Mouse (Mus musculus): ENCODE measurements at regions not wholly inside any gene's neighbourhood (a gene's known extent, or its start where the extent isn't known, plus 50 kb on each side); places are given as distances from the start of the nearest gene placed in this dataset.

DNA sequence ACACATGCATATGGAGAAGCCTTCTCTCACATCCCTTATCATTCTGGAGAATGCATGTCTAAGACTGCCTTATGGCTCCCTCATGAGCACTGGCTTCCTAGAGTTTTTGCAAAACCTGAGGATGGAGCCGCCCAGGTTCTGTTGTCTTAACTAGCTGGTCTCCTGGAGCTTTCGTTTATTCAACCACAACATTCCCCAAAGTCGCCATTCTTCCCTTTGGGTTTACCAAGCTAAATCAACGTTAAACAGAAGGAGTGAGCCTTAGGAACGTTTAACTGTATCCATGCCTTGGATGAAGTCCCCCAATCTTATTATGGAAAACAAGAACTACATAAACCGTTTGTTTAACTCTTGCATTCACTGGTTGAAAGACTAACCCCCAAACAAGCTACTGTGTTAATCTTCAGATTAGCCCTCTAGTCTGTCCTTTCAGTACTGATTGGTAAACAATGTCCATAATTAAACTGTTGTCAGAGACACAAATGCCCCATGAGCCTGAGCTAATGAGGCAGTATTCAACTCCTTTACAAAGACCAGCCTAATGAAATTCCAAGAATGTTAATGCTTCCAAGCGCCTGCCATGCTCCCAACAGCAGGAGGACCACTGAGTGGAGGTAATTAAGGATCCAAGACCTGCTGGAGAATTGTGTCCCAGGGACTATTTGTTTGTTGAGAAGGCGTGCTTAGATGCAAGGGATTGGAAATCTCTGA is 121.1 kb upstream of the Cdkn3 start:
- DNase-seq (ENCODE audit: extremely low read depth, insufficient read length, low spot score) = no peak

- DNase-seq (ENCODE audit: extremely low read depth, insufficient read length, low spot score) = no peak
Measured at GRCm38 (mm10) chr14:46638516-46638915, 121.8 kb upstream of the Cdkn3 start.

DNA sequence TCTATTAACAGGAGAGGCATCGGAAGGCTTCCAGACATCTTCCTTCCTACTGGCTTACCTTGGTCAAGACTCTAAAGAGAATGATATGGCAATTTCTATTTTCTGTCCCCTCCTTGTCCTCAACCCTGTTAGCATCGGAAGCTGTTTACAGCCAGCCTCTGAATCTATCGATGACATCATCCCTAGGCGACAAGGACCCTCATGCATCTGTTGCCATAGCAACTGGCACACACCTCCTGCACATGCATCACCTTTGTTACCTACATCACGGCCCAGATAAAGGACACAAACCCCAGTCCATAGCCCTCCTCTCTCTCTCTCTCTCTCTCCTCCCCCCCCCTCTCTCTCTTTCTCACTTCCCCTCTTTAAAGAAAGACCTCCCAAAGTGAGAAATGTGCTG is 123.1 kb upstream of the Cdkn3 start:
- DNase-seq (ENCODE audit: extremely low read depth, insufficient read length, low spot score) = no peak

GRCm38 (mm10) chr14:46636364-46636763 is 124.0 kb upstream of the Cdkn3 start:
- peak; percentile 79 for DNase-seq (ENCODE audit: extremely low read depth, insufficient read length, low spot score)

GRCm38 (mm10) chr14:46635322-46635721 is 125.0 kb upstream of the Cdkn3 start:
- DNase-seq (ENCODE audit: extremely low read depth, insufficient read length, low spot score) = peak; percentile 81

GRCm38 (mm10) chr14:46634656-46635244 is 125.6 kb upstream of the Cdkn3 start:
- peak; percentile 81 for DNase-seq (ENCODE audit: extremely low read depth, insufficient read length, low spot score)

DNA sequence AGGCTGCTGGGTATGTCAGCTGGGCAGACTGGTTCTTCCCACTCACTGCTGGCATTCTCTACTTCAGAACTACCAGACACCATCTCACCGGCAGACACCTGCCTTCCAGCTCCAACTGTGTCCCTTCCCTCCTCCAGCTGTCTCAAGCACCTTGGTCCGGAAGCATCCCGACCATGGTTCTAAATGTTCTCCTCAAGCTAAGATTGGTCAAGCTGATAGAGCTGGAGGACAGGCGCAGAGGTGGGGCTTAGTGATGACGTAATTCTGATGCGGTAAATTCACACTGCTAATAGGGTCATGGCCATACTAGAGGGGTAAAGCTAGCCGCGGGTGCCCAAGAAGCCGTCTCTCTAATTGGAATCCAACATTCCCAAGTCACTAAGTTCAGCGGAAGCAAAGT is 126.1 kb upstream of the Cdkn3 start:
- no peak for DNase-seq (ENCODE audit: extremely low read depth, insufficient read length, low spot score)

DNA sequence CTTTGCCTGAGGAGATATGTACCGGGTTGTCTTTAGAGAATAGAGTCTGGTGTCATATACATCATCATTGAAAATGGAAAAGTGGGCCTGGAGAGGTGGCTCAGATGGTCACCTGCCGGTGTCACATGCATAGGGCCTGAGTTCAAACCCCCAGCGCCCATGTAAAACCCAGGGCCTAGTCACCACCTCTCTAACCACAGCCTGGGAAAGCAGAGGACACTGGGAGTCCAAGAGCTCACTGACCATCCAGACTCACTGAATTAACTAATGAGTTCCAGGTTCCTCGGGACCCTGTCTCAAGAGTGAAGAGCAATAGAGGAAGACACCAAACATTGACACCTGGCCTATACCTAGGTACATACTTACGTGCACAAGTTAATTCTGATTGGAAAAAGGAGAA is 132.7 kb upstream of the Cdkn3 start:
- no peak for DNase-seq (ENCODE audit: extremely low read depth, insufficient read length, low spot score)

DNA sequence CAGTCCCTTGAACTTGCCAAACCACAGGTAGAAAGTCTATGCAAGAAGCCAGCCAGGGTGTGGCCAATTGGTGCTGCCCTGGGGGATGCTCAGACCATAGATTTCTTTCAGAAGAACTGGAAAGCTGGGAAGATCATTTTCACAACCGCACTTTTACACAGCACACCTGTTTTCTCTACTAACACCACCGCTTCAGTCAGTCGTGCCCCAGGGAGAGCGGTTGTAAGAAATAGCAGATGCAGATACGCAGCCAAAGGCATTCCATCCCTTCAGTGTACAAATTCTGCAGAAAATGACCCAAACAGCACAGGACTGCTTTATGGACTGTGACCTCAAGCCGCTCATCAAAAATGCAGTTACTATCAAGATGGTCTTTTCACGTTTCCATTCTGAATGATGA is 134.6 kb upstream of the Cdkn3 start:
- DNase-seq (ENCODE audit: extremely low read depth, insufficient read length, low spot score) = no peak

DNA sequence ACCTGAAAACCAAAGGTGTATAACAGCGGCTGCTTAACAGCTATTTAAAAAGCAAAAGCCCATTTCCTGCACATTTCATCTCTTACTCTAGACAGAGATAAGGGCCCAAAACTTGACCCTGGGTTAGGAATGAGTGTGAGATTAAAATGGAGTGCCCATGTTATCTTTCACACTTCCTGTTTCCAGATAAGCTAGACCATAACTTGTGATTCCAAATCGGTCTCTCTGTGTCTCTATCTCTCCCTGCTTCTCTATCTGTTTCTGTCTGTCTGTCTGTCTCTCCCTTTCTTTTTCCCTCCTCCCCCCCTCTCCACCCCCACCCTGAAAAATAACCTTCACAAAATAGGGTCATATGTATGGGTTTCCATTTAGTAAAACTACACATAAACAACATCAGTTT is 136.7 kb upstream of the Cdkn3 start:
- no peak for DNase-seq (ENCODE audit: extremely low read depth, insufficient read length, low spot score)

- DNase-seq (ENCODE audit: extremely low read depth, insufficient read length, low spot score) = no peak
Measured at GRCm38 (mm10) chr14:46616030-46616429, 144.3 kb upstream of the Cdkn3 start.

GRCm38 (mm10) chr14:46614936-46615335 is 145.4 kb upstream of the Cdkn3 start:
- DNase-seq (ENCODE audit: extremely low read depth, insufficient read length, low spot score) = no peak

GRCm38 (mm10) chr14:46613748-46614147 is 146.6 kb upstream of the Cdkn3 start:
- DNase-seq (ENCODE audit: extremely low read depth, insufficient read length, low spot score) = no peak

- DNase-seq (ENCODE audit: extremely low read depth, insufficient read length, low spot score) = no peak
Measured at GRCm38 (mm10) chr14:46613211-46613610, 147.1 kb upstream of the Cdkn3 start.

DNA sequence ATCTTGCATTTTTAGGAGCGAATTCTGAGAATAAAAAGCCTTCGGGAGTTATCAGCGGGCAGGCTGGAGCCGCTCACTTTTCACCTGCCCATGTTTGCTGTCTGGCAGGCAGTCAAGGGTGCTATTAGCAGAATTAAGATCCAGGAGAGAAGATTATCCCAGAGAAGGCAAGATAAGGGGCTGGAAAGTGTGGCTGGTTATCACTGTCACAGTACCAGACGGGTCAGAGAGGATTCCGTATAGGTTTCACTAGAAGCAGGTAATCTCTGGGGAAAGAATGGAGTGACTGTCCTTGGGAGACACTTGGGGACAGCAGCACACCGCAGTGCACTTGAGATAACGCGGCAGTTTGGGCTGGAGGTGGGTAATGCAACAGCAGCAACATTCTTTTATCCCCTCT is 147.8 kb upstream of the Cdkn3 start:
- no peak for DNase-seq (ENCODE audit: extremely low read depth, insufficient read length, low spot score)

- DNase-seq (ENCODE audit: extremely low read depth, insufficient read length, low spot score) = no peak
Measured at GRCm38 (mm10) chr14:46610926-46611325, 149.4 kb upstream of the Cdkn3 start.

- DNase-seq (ENCODE audit: extremely low read depth, insufficient read length, low spot score) = no peak
Measured at GRCm38 (mm10) chr14:46610226-46610855, 150.0 kb upstream of the Cdkn3 start.

- no peak for DNase-seq (ENCODE audit: extremely low read depth, insufficient read length, low spot score)
Measured at GRCm38 (mm10) chr14:46606694-46607093, 153.6 kb upstream of the Cdkn3 start.

- DNase-seq (ENCODE audit: extremely low read depth, insufficient read length, low spot score) = no peak
Measured at GRCm38 (mm10) chr14:46606037-46606436, 154.3 kb upstream of the Cdkn3 start.

- no peak for DNase-seq (ENCODE audit: extremely low read depth, insufficient read length, low spot score)
Measured at GRCm38 (mm10) chr14:46604886-46605531, 155.3 kb upstream of the Cdkn3 start.

DNA sequence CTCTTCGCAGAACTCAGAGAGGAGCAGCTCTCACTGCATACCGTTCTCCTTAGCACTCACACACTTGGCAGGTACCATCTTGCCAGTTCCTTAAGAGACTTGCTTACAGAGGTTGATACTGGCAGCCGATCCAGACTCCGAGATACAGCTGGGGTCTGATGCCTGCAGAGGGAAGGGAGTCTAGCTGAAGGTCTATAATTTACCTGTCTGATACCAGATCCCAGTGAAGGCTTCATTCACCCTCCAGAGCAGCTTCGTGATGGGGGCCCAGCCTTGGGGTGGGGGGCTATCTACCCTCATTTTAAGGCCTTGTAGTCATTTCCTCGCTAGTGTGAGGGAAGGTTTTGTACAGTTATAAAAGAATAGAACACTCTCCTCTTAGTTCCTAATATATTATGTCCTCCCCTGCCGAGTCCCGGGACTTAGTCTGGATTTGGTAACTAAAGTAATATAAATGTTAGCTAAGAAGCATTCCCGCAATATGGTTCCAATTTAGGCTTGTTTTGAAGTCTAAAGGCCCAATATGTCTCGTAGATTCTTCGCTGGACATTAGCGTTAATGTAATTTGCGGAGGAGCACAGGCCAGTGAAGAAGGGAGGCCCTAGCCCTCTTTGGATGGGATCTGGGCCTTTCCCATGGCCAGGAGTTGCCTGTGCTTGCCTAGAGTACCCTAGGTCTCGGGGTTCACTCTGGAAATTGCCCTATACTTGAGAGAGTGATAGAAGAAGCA is 156.0 kb upstream of the Cdkn3 start:
- DNase-seq (ENCODE audit: extremely low read depth, insufficient read length, low spot score) = no peak

All from 3134 (cell line).